Mouse (Mus musculus): ENCODE measurements around the gene Tnfaip8l1. TPM values are rescaled to one million over a fixed set of nuclear protein-coding genes. Genes with fewer than 3 reads are reported as not detected.

Gene Tnfaip8l1
- polyA plus RNA-seq (2021; fragmentation: Nextera tagmentation): 10.0 and 10.5 TPM in 2 replicates
- long read RNA-seq, experiment 1, transcript Tnfaip8l1-201 (2 exons, 2,379 nt): major isoform, 59 of 68 reads
- long read RNA-seq, experiment 1, partial matches to known transcripts: 0 of 68 reads
- long read RNA-seq, experiment 1, other reads (novel, unspliced or antisense): 9 of 68 reads
- long read RNA-seq, experiment 2, transcript Tnfaip8l1-201 (2 exons, 2,379 nt): major isoform, 12 of 16 reads
- long read RNA-seq, experiment 2, partial matches to known transcripts: 0 of 16 reads
- long read RNA-seq, experiment 2, other reads (novel, unspliced or antisense): 4 of 16 reads

GRCm38 (mm10) chr17:56162231-56162774 is at the start of gene Tnfaip8l1:
TSS of gene Tnfaip8l1 (plus strand) at chr17:56162477.

GRCm38 (mm10) chr17:56117251-56117710 is 45.0 kb upstream of the Tnfaip8l1 start, which contains the start of gene Plin5:
TSS of gene Plin5 (minus strand) at chr17:56117596.

GRCm38 (mm10) chr17:56121826-56122225 is 40.5 kb upstream of the Tnfaip8l1 start, which contains the start of gene Lrg1:
TSS of gene Lrg1 (minus strand) at chr17:56122001.

GRCm38 (mm10) chr17:56139858-56140595 is 22.2 kb upstream of the Tnfaip8l1 start, which contains the start of gene Sema6b:
TSS of gene Sema6b (minus strand) at chr17:56140343.

GRCm38 (mm10) chr17:56183658-56184103 is 21.4 kb downstream of the Tnfaip8l1 start, which contains the start of gene Mydgf:
TSS of gene Mydgf (minus strand) at chr17:56183920.

GRCm38 (mm10) chr17:56218377-56219191 is 56.3 kb downstream of the Tnfaip8l1 start, which contains the start of gene Dpp9:
TSS of gene Dpp9 (minus strand) at chr17:56218905.

Other genes starting within 250 kb of the Tnfaip8l1 start
- gene Zfp119b, start 213.0 kb upstream of the Tnfaip8l1 start, polyA plus RNA-seq (2021; fragmentation: Nextera tagmentation): 3.0 and 4.5 TPM in 2 replicates
- 2.1 and 2.7 TPM in 2 replicates for gene Ebi3, start 209.8 kb upstream of the Tnfaip8l1 start, polyA plus RNA-seq (2021; fragmentation: Nextera tagmentation)
- 8.7 and 10.8 TPM in 2 replicates for gene Yju2, start 203.4 kb upstream of the Tnfaip8l1 start, polyA plus RNA-seq (2021; fragmentation: Nextera tagmentation)
- 37.4 and 37.8 TPM in 2 replicates for gene Shd, start 192.0 kb upstream of the Tnfaip8l1 start, polyA plus RNA-seq (2021; fragmentation: Nextera tagmentation)
- 102 and 107 TPM in 2 replicates for gene Fsd1, start 176.0 kb upstream of the Tnfaip8l1 start, polyA plus RNA-seq (2021; fragmentation: Nextera tagmentation)
- 0.55 and 0.91 TPM in 2 replicates for gene Stap2, start 156.9 kb upstream of the Tnfaip8l1 start, polyA plus RNA-seq (2021; fragmentation: Nextera tagmentation)
- gene Mpnd, start 156.8 kb upstream of the Tnfaip8l1 start, polyA plus RNA-seq (2021; fragmentation: Nextera tagmentation): 17.4 and 132 TPM in 2 replicates
- 32.5 and 33.5 TPM in 2 replicates for gene Sh3gl1, start 125.8 kb upstream of the Tnfaip8l1 start, polyA plus RNA-seq (2021; fragmentation: Nextera tagmentation)
- gene Chaf1a, start 122.0 kb upstream of the Tnfaip8l1 start, polyA plus RNA-seq (2021; fragmentation: Nextera tagmentation): 0.65 and 1.1 TPM in 2 replicates
- gene Ubxn6, start 87.4 kb upstream of the Tnfaip8l1 start, polyA plus RNA-seq (2021; fragmentation: Nextera tagmentation): 83.6 and 103 TPM in 2 replicates
- gene Hdgfl2, start 82.8 kb upstream of the Tnfaip8l1 start, polyA plus RNA-seq (2021; fragmentation: Nextera tagmentation): 69.1 and 75.3 TPM in 2 replicates
- 0.04 and 0.28 TPM in 2 replicates for gene Plin4, start 52.7 kb upstream of the Tnfaip8l1 start, polyA plus RNA-seq (2021; fragmentation: Nextera tagmentation)
- 0.95 and 1.1 TPM in 2 replicates for gene Plin5, start 44.9 kb upstream of the Tnfaip8l1 start, polyA plus RNA-seq (2021; fragmentation: Nextera tagmentation)
- gene Lrg1, start 40.5 kb upstream of the Tnfaip8l1 start, polyA plus RNA-seq (2021; fragmentation: Nextera tagmentation): 2.7 and 5.0 TPM in 2 replicates
- gene Sema6b, start 22.1 kb upstream of the Tnfaip8l1 start, polyA plus RNA-seq (2021; fragmentation: Nextera tagmentation): 3.8 and 23.7 TPM in 2 replicates
- 73.7 and 82.8 TPM in 2 replicates for gene Mydgf, start 21.4 kb downstream of the Tnfaip8l1 start, polyA plus RNA-seq (2021; fragmentation: Nextera tagmentation)
- 17.5 and 18.3 TPM in 2 replicates for gene Dpp9, start 56.4 kb downstream of the Tnfaip8l1 start, polyA plus RNA-seq (2021; fragmentation: Nextera tagmentation)
- gene Fem1a, start 94.3 kb downstream of the Tnfaip8l1 start, polyA plus RNA-seq (2021; fragmentation: Nextera tagmentation): 8.6 and 8.9 TPM in 2 replicates
- 1.8 and 3.6 TPM in 2 replicates for gene Ticam1, start 114.3 kb downstream of the Tnfaip8l1 start, polyA plus RNA-seq (2021; fragmentation: Nextera tagmentation)
- gene Plin3, start 130.4 kb downstream of the Tnfaip8l1 start, polyA plus RNA-seq (2021; fragmentation: Nextera tagmentation): 8.1 and 8.5 TPM in 2 replicates
- gene Arrdc5, start 137.8 kb downstream of the Tnfaip8l1 start, polyA plus RNA-seq (2021; fragmentation: Nextera tagmentation): not detected in 2 replicates
- 0.33 TPM in 2 replicates for gene Uhrf1, start 140.8 kb downstream of the Tnfaip8l1 start, polyA plus RNA-seq (2021; fragmentation: Nextera tagmentation)
- 19.2 and 22.4 TPM in 2 replicates for gene Kdm4b, start 163.6 kb downstream of the Tnfaip8l1 start, polyA plus RNA-seq (2021; fragmentation: Nextera tagmentation)

Measured in left cerebral cortex, adult 6 months (tissue).